Mouse (Mus musculus) heart, embryonic 13.5 days (tissue): Measurements from ENCODE around the gene Slc29a4. TPM values are rescaled to one million over a fixed set of nuclear protein-coding genes. Genes with fewer than 3 reads are reported as not detected.

Experiments used
- ATAC-seq: fragments of 200-750 bp; cut with Nextera tagmentation; 2 replicates; pipeline ENCODE4 v1.8.0; 2017; ENCODE audit warnings: moderate TSS enrichment; ENCODE audit not compliant: insufficient number of reproducible peaks, low FRiP score, low TSS enrichment; ENCODE audit errors: extremely low read depth
- H3K27ac ChIP-seq: fragments of 300-500 bp; sonication (generic); replicated peaks from 2 replicates; pipeline ENCODE4 v1.5.1; 2015; ENCODE audit warnings: moderate library complexity, mild to moderate bottlenecking, inconsistent platforms
- H3K27me3 ChIP-seq: fragments of 300-500 bp; sonication (generic); replicated peaks from 2 replicates; pipeline ENCODE4 v1.6.1; 2015; ENCODE audit warnings: mild to moderate bottlenecking, inconsistent platforms
- H3K36me3 ChIP-seq: fragments of 300-500 bp; sonication (generic); 2 replicates; pipeline ENCODE4 v1.6.1; 2015; ENCODE audit warnings: mild to moderate bottlenecking, inconsistent platforms
- H3K4me1 ChIP-seq: fragments of 300-500 bp; sonication (generic); 2 replicates; pipeline ENCODE4 v1.6.1; 2015; ENCODE audit warnings: inconsistent platforms
- H3K4me2 ChIP-seq: fragments of 300-500 bp; sonication (generic); 2 replicates; pipeline ENCODE4 v1.6.1; 2015; ENCODE audit warnings: inconsistent platforms, mild to moderate bottlenecking, moderate library complexity
- H3K4me3 ChIP-seq: fragments of 300-500 bp; sonication (generic); 2 replicates; pipeline ENCODE4 v1.5.1; 2015; ENCODE audit warnings: moderate library complexity, mild to moderate bottlenecking, inconsistent platforms
- H3K9ac ChIP-seq: fragments of 300-500 bp; sonication (generic); 2 replicates; pipeline ENCODE4 v1.6.1; 2015; ENCODE audit warnings: inconsistent platforms, mild to moderate bottlenecking, moderate library complexity
- H3K9me3 ChIP-seq: fragments of 300-500 bp; sonication (generic); 2 replicates; pipeline ENCODE4 v1.6.1; 2016; ENCODE audit warnings: inconsistent platforms
- WGBS: fragments of 180-500 bp; shearing (Covaris S2); methylation state at CpG from one replicate; pipeline ENCODE4 v1.1.7; 2015; ENCODE audit warnings: mixed read lengths; 5-methylcytosine and 5-hydroxymethylcytosine counted together
- polyA plus RNA-seq: library from polyadenylated mRNA; unstranded; fragments of >200 nt; fragmentation: Nextera tagmentation; extraction: Ambion mirVana; gene quantifications from 2 replicates; pipeline ENCODE4 v1.2.1, GENCODE M21; 2015

Slc29a4 gene
- polyA plus RNA-seq, 1 experiment from 2014 or later = 2.2 TPM

GRCm38 (mm10) chr5:142718037-142718436 is 25.7 kb downstream of the Slc29a4 start:
- H3K36me3 ChIP-seq = no peaks in the 10 kb centered on the region
- no peak for ATAC-seq
- H3K27me3 ChIP-seq = peaks cover 21% of the 10 kb centered on the region; the same call in 1 of the 2 replicates
- no peak overlapping the region for H3K27ac ChIP-seq
- no peaks in the 10 kb centered on the region for H3K9me3 ChIP-seq
- WGBS = 15% methylated on average over 4 of the region's 4 CpGs
- H3K4me1 ChIP-seq = peaks cover 7% of the 10 kb centered on the region
- H3K9ac ChIP-seq = no peak overlapping the region
- no peak overlapping the region for H3K4me3 ChIP-seq
- peak overlapping the region; percentile 58 for H3K4me2 ChIP-seq

GRCm38 (mm10) chr5:142718486-142718885 is 26.2 kb downstream of the Slc29a4 start:
- H3K27ac ChIP-seq = no peak overlapping the region
- peak overlapping the region; percentile 58 for H3K4me2 ChIP-seq
- H3K4me1 ChIP-seq = peaks cover 7% of the 10 kb centered on the region
- H3K4me3 ChIP-seq = no peak overlapping the region; the same call in 1 of the 2 replicates
- WGBS = 46% methylated on average over 25 of the region's 25 CpGs
- H3K36me3 ChIP-seq = no peaks in the 10 kb centered on the region
- peaks cover 21% of the 10 kb centered on the region; the same call in 1 of the 2 replicates for H3K27me3 ChIP-seq
- no peak for ATAC-seq
- no peaks in the 10 kb centered on the region for H3K9me3 ChIP-seq
- 0 out of 2 replicates have a peak overlapping the region, but pooled peaks have one; percentile 37 for H3K9ac ChIP-seq

- Histone ChIP-seq H3K4me1 (peaks cover 7% of the 10 kb centered on the region), H3K9me3 (no peaks in the 10 kb centered on the region), H3K27me3 (peaks cover 21% of the 10 kb centered on the region; the same call in 1 of the 2 replicates), H3K4me2 (no peak overlapping the region), H3K9ac (no peak overlapping the region), H3K36me3 (no peaks in the 10 kb centered on the region), H3K4me3 (no peak overlapping the region), H3K27ac (no peak overlapping the region)
- no peak for ATAC-seq
- 78% methylated on average over 13 of the region's 13 CpGs for WGBS
Measured at GRCm38 (mm10) chr5:142719897-142720296, 27.6 kb downstream of the Slc29a4 start.

GRCm38 (mm10) chr5:142723520-142724133 is 31.3 kb downstream of the Slc29a4 start:
- Histone ChIP-seq H3K4me3 (0 out of 2 replicates have a peak overlapping the region, but pooled peaks have one; percentile 8), H3K27me3 (no peaks in the 10 kb centered on the region; the same call in 1 of the 2 replicates), H3K4me1 (peaks cover 2% of the 10 kb centered on the region; the same call in 1 of the 2 replicates), H3K36me3 (peaks cover 37% of the 10 kb centered on the region), H3K9me3 (no peaks in the 10 kb centered on the region), H3K27ac (no peak overlapping the region), H3K4me2 (peak overlapping the region; percentile 55), H3K9ac (no peak overlapping the region)
- no peak for ATAC-seq
- whole genome bisulfite sequencing = 11% methylated on average over 7 of the region's 7 CpGs

GRCm38 (mm10) chr5:142724265-142724664 is 32.0 kb downstream of the Slc29a4 start:
- no peak overlapping the region for H3K9ac ChIP-seq
- 88% methylated on average over 7 of the region's 7 CpGs for WGBS
- ATAC-seq = no peak
- H3K9me3 ChIP-seq = no peaks in the 10 kb centered on the region
- H3K27ac ChIP-seq = no peak overlapping the region
- no peaks in the 10 kb centered on the region for H3K4me1 ChIP-seq
- H3K36me3 ChIP-seq = peaks cover 43% of the 10 kb centered on the region
- H3K27me3 ChIP-seq = no peaks in the 10 kb centered on the region
- no peak overlapping the region for H3K4me3 ChIP-seq
- no peak overlapping the region for H3K4me2 ChIP-seq

- H3K9ac ChIP-seq = no peak overlapping the region
- H3K9me3 ChIP-seq = no peaks in the 10 kb centered on the region
- no peaks in the 10 kb centered on the region for H3K4me1 ChIP-seq
- no peak overlapping the region for H3K4me2 ChIP-seq
- no peak overlapping the region for H3K27ac ChIP-seq
- H3K4me3 ChIP-seq = no peak overlapping the region
- peaks cover 68% of the 10 kb centered on the region for H3K36me3 ChIP-seq
- H3K27me3 ChIP-seq = no peaks in the 10 kb centered on the region
- 72% methylated on average over 6 of the region's 6 CpGs for WGBS
- ATAC-seq = no peak
Measured at GRCm38 (mm10) chr5:142726748-142727147, 34.4 kb downstream of the Slc29a4 start.

- no peaks in the 10 kb centered on the region for H3K9me3 ChIP-seq
- peaks cover 84% of the 10 kb centered on the region for H3K36me3 ChIP-seq
- no peaks in the 10 kb centered on the region for H3K27me3 ChIP-seq
Measured at GRCm38 (mm10) chr5:142728301-142728700, 36.0 kb downstream of the Slc29a4 start.

GRCm38 (mm10) chr5:142730295-142730694 is 38.0 kb downstream of the Slc29a4 start:
- Histone ChIP-seq H3K36me3 (peaks cover 100% of the 10 kb centered on the region), H3K4me2 (no peak overlapping the region), H3K4me3 (no peak overlapping the region), H3K27me3 (no peaks in the 10 kb centered on the region), H3K9me3 (no peaks in the 10 kb centered on the region), H3K9ac (no peak overlapping the region), H3K27ac (no peak overlapping the region), H3K4me1 (no peaks in the 10 kb centered on the region)
- WGBS = 89% methylated on average over 12 of the region's 12 CpGs
- no peak for ATAC-seq

More at GRCm38 (mm10) chr5:142728301-142728700, 36.0 kb downstream of the Slc29a4 start:
- no peak overlapping the region for H3K4me2 ChIP-seq
- no peaks in the 10 kb centered on the region for H3K4me1 ChIP-seq
- no peak overlapping the region for H3K4me3 ChIP-seq
- no peak overlapping the region for H3K9ac ChIP-seq
- 89% methylated on average over 16 of the region's 16 CpGs for WGBS
- H3K27ac ChIP-seq = no peak overlapping the region
- ATAC-seq = no peak

GRCm38 (mm10) chr5:142731916-142732315 is 39.6 kb downstream of the Slc29a4 start:
- Histone ChIP-seq H3K9me3 (no peaks in the 10 kb centered on the region), H3K4me2 (no peak overlapping the region), H3K27me3 (no peaks in the 10 kb centered on the region), H3K4me3 (no peak overlapping the region), H3K27ac (no peak overlapping the region), H3K9ac (no peak overlapping the region), H3K4me1 (no peaks in the 10 kb centered on the region), H3K36me3 (peaks cover 100% of the 10 kb centered on the region)
- 87% methylated on average over 11 of the region's 11 CpGs for WGBS
- no peak for ATAC-seq

- H3K36me3 ChIP-seq = peaks cover 98% of the 10 kb centered on the region
- H3K27me3 ChIP-seq = no peaks in the 10 kb centered on the region
- H3K27ac ChIP-seq = no peak overlapping the region
- no peak overlapping the region for H3K4me2 ChIP-seq
- no peak overlapping the region for H3K4me3 ChIP-seq
- no peak overlapping the region for H3K9ac ChIP-seq
- no peaks in the 10 kb centered on the region for H3K9me3 ChIP-seq
- WGBS = 84% methylated on average over 8 of the region's 8 CpGs
- no peak for ATAC-seq
- H3K4me1 ChIP-seq = no peaks in the 10 kb centered on the region
Measured at GRCm38 (mm10) chr5:142739941-142740340, 47.6 kb downstream of the Slc29a4 start.

- WGBS = 69% methylated on average over 12 of the region's 12 CpGs
- ATAC-seq = no peak
- no peak overlapping the region for H3K9ac ChIP-seq
Measured at GRCm38 (mm10) chr5:142747026-142747629, 54.8 kb downstream of the Slc29a4 start.

GRCm38 (mm10) chr5:142750173-142750572 is 57.9 kb downstream of the Slc29a4 start:
- 71% methylated on average over 11 of the region's 11 CpGs for WGBS
- H3K36me3 ChIP-seq = peaks cover 89% of the 10 kb centered on the region
- H3K4me1 ChIP-seq = peaks cover 18% of the 10 kb centered on the region
- no peaks in the 10 kb centered on the region for H3K27me3 ChIP-seq
- H3K4me3 ChIP-seq = no peak overlapping the region
- H3K4me2 ChIP-seq = no peak overlapping the region
- no peak overlapping the region for H3K9ac ChIP-seq
- no peak overlapping the region for H3K27ac ChIP-seq
- no peak for ATAC-seq
- no peaks in the 10 kb centered on the region for H3K9me3 ChIP-seq

More at GRCm38 (mm10) chr5:142747026-142747629, 54.8 kb downstream of the Slc29a4 start:
- Histone ChIP-seq H3K4me1 (peaks cover 18% of the 10 kb centered on the region), H3K36me3 (peaks cover 89% of the 10 kb centered on the region), H3K27ac (no peak overlapping the region), H3K27me3 (no peaks in the 10 kb centered on the region), H3K4me2 (no peak overlapping the region), H3K9me3 (no peaks in the 10 kb centered on the region), H3K4me3 (no peak overlapping the region)
